Mouse (Mus musculus) spleen, adult 2 months (tissue): ENCODE measurements around the gene Mark2. TPM values are rescaled to one million over a fixed set of nuclear protein-coding genes. Genes with fewer than 3 reads are reported as not detected.

Experiments used
- DNase-seq, 2 experiments: peaks; one replicate each; pipeline versions ENCODE4 v3.0.0 to v3.0.0-alpha.2; 2012 to 2021; ENCODE audit warnings: low spot score in 2 of 2, low read depth in 1 of 2
- H3K27ac ChIP-seq: fragments of 200-500 bp; 2 replicates; pipeline ENCODE4 v1.5.1; 2012; ENCODE audit warnings: low read length, inconsistent platforms; ENCODE audit not compliant: insufficient read depth
- H3K27me3 ChIP-seq: fragments of 200-500 bp; 2 replicates; pipeline ENCODE4 v1.6.1; 2012; ENCODE audit warnings: mild to moderate bottlenecking, moderate library complexity, low read length, inconsistent platforms; ENCODE audit not compliant: control insufficient read depth, insufficient read depth
- H3K36me3 ChIP-seq: fragments of 200-500 bp; 2 replicates; pipeline ENCODE4 v1.6.1; 2012; ENCODE audit warnings: mild to moderate bottlenecking, low read length, inconsistent platforms; ENCODE audit not compliant: control insufficient read depth, insufficient read depth
- H3K4me1 ChIP-seq: fragments of 200-500 bp; 2 replicates; pipeline ENCODE4 v1.6.1; 2011; ENCODE audit warnings: inconsistent platforms; ENCODE audit not compliant: control insufficient read depth, insufficient read depth, insufficient read length
- H3K4me3 ChIP-seq: fragments of 200-500 bp; 2 replicates; pipeline ENCODE4 v1.5.1; 2011; ENCODE audit warnings: mild to moderate bottlenecking, inconsistent platforms; ENCODE audit not compliant: insufficient read depth, insufficient read length; ENCODE audit errors: extremely low read depth
- CTCF ChIP-seq: fragments of 200-500 bp; IDR thresholded peaks from 2 replicates; pipeline ENCODE4 v1.5.1; 2011; ENCODE audit warnings: mild to moderate bottlenecking, inconsistent platforms; ENCODE audit not compliant: insufficient read depth, insufficient read length, insufficient replicate concordance; ENCODE audit errors: extremely low read depth
- POLR2A ChIP-seq: fragments of 200-500 bp; IDR thresholded peaks from 2 replicates; pipeline ENCODE4 v1.6.1; 2011; ENCODE audit warnings: low read depth, low read length, inconsistent platforms
- WGBS: fragments of 180-500 bp; shearing (Covaris S2); methylation state at CpG from one replicate; pipeline ENCODE4 v1.1.7; 2018; 5-methylcytosine and 5-hydroxymethylcytosine counted together
- polyA plus RNA-seq: library from polyadenylated mRNA; depleted of rRNA; stranded (reverse); fragments of >200 nt; gene quantifications from 2 replicates; pipeline ENCODE4 v1.2.3, GENCODE M21; 2012

Mark2 gene
- polyA plus RNA-seq, 1 experiment, result 84.8 TPM

DNA sequence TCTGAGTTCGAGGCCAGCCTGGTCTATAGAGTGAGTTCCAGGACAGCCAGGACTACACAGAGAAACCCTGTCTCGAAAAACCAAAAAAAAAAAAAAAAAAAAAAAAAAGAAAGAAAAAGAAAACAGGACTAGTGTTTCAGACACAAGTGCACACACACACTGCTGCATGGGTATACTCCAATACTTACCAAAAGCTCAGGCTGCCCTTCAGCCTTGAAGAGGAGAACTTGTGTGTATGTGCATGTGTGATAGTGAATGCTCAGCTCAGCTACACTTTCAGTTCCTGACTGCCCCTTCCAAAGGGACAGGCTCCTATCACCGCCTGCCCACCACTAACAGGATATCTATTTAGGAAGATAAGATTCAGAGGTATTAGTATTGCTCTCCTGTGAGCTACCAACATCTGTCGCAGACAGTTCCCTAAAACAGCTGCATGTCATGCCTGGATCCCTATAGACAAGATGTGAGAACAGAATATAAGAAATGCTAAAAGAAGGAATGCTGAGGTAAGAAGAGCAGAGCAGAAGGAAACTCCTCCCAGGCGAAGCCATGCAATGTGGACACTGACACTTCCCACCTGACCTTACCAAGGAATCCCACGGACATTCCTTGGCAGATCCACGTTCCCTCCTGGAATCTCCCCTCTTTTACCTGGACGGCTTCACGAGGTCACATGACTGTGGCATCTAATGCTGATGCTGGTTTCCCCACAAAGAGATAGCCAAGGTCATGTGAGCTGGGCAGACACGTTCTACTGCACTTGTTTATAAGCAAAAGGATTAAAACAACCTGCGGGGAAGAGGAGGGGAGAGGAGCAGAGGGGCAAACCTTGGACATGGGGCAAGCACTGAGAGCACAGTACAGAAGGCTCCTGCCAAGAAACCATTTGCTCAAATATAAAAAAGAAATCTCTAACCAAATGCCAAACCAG is 36.0 kb downstream of the Mark2 start:
- Histone ChIP-seq H3K4me3 (no peak overlapping the region), H3K36me3 (no peaks in the 10 kb centered on the region), H3K27ac (no peak overlapping the region), H3K4me1 (peaks cover 29% of the 10 kb centered on the region; the same call in 1 of the 2 replicates), H3K27me3 (no peaks in the 10 kb centered on the region)
- whole genome bisulfite sequencing, result 80% methylated on average over 11 of the region's 11 CpGs
- TF ChIP-seq POLR2A (no peak), CTCF (no peak)
- DNase-seq, result no peak

DNA sequence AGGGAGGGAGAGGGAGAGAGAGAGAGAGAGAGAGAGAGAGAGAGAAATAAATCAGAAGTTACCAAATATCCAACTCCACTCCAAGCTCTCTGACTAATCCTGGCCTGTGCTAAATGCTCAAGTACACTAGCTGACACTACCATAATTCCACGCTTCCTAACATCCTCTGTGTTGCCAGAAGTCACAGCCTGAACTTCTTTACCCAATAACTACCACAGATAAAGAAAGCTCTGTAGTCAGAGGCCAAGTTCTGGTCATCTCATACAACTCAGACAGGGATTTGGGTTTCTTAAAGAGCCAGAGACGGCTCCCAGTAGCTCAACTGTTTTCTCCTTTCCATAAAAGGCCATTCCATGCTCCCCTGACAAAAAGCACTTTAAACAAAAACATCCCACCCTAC is 36.9 kb downstream of the Mark2 start:
- Histone ChIP-seq H3K27me3 (no peaks in the 10 kb centered on the region), H3K27ac (no peak overlapping the region), H3K36me3 (no peaks in the 10 kb centered on the region), H3K4me1 (peaks cover 22% of the 10 kb centered on the region; the same call in 1 of the 2 replicates), H3K4me3 (no peak overlapping the region)
- no peak for DNase-seq
- WGBS, result 93% methylated on average over 2 of the region's 2 CpGs
- TF ChIP-seq CTCF, result no peak
- no peak for TF ChIP-seq POLR2A

DNA sequence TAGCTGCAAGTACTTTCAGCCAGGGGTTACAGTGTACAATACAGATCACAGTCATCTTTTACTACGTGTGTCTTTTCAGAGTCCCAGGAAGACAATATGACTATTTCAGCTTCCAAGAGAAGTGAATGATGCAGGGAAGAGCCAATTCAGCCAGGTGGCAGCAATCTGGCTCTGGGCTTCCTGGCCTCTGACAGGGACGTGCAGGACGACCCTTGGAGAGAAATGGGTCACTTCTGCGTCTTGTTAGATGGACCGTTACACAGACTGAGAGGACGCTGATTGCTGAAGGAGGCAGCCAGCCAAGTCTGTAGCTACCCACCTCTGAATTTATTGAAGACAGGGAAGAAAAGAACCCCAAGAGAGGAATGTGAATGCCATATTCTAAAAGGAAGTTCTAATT is 37.9 kb downstream of the Mark2 start:
- Histone ChIP-seq H3K27ac (no peak overlapping the region), H3K4me1 (peaks cover 16% of the 10 kb centered on the region; the same call in 1 of the 2 replicates), H3K36me3 (no peaks in the 10 kb centered on the region), H3K4me3 (no peak overlapping the region), H3K27me3 (no peaks in the 10 kb centered on the region)
- no peak for DNase-seq
- TF ChIP-seq POLR2A, result no peak
- TF ChIP-seq CTCF, result no peak
- 93% methylated on average over 6 of the region's 6 CpGs for WGBS

DNA sequence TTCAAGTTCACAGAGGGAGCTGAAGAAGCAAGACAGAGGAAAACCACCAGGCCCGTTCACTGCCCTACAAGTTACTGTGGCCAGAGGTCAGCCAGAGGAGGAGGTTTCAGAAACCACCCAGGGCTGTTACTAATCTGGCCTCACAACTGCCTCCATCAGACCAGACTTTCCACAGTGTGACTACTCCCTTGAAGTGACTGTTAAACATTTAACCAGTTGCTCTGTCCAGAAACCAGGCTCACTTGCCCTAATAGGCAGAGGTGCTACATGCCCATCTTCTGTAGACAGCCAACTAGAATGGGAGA is 39.2 kb downstream of the Mark2 start:
- DNase-seq, result no peak

DNA sequence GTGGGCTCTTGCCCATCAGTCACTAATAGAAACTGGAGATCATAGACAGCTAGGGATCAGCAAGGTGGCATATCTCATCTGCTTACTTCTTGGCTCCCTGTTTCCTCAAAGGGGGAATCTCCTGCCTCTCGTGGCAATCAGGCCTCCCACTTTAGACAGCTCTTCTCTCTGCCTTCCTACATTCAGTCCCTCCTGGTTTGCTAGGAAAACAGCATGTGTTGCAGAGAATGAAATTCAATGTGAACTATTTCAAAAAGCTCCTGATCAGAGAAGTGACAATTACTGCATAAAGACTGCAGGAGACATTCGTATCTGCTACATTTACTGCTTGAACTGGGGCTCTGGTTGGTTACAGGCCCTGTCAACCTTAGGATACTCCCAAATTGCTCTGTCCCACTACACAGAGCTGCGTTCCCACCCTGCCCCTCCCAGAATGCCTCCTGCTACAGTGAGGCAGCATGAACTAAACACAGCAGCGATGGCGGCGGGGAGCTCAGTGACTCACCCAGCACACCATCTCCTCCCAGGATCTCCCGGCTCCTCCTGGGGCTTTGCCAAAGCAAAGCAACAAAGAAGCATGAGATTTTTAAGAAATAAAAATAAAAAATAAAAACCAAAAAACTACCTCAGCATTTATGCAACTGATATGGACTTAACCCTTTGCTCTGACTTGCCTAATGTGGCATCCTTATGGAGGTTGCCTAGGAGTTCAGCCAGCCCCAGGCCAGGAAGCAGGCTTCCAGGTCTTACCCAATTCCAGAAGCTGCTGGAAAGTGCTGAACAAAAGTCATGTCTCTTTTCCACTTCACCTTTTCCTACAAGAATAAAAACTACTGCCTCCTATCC is 39.8 kb downstream of the Mark2 start:
- TF ChIP-seq POLR2A (no peak), CTCF (no peak)
- H3K4me1 ChIP-seq, result peaks cover 5% of the 10 kb centered on the region; the same call in 1 of the 2 replicates
- no peak overlapping the region for H3K4me3 ChIP-seq
- no peaks in the 10 kb centered on the region for H3K27me3 ChIP-seq
- 0 out of 2 replicates have a peak overlapping the region, but pooled peaks have one; percentile 12 for H3K27ac ChIP-seq
- DNase-seq, result no peak
- 89% methylated on average over 7 of the region's 7 CpGs for WGBS
- H3K36me3 ChIP-seq, result no peaks in the 10 kb centered on the region

More for the DNA sequence above, 39.2 kb downstream of the Mark2 start:
- H3K4me1 ChIP-seq, result peaks cover 9% of the 10 kb centered on the region; the same call in 1 of the 2 replicates
- 76% methylated on average over 1 of the region's 1 CpGs for WGBS
- no peaks in the 10 kb centered on the region for H3K36me3 ChIP-seq
- no peak for TF ChIP-seq POLR2A
- TF ChIP-seq CTCF, result no peak
- no peaks in the 10 kb centered on the region for H3K27me3 ChIP-seq
- H3K27ac ChIP-seq, result no peak overlapping the region
- no peak overlapping the region for H3K4me3 ChIP-seq

DNA sequence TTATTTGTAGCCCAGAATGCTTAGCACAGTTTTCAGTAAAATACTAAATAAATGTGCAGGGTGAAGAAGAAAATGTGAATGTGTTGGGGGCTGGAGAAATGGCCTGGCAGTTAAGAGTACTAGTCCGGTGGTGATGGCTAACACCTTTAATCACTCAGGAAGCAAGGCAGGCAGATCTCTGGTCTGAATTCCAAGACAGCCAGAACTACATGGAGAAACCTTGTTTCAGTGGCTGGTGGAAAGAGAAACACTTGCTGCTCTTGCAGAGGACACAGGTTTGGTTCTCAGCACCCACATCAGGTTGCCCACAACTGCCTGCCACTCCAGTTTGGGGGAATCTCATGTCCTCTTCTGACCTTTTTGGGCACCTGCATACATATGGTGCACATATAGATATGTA is 41.6 kb downstream of the Mark2 start:
- peaks cover 14% of the 10 kb centered on the region; the same call in 1 of the 2 replicates for H3K4me1 ChIP-seq
- WGBS, result 90% methylated on average over 1 of the region's 1 CpGs
- DNase-seq, result no peak
- TF ChIP-seq CTCF, result no peak
- no peak for TF ChIP-seq POLR2A
- H3K27ac ChIP-seq, result no peak overlapping the region
- no peak overlapping the region for H3K4me3 ChIP-seq
- H3K36me3 ChIP-seq, result no peaks in the 10 kb centered on the region
- H3K27me3 ChIP-seq, result no peaks in the 10 kb centered on the region
